Mouse (Mus musculus) splenic B cell, adult 2 months (primary cell): ENCODE data around the gene Ilk.
A peak's percentile ranks its signal among the peaks of the same experiment; 100 is the strongest.
"Not testable (repeated sequence)": the region's sequence is repeated elsewhere in the genome, so short reads cannot be mapped to it uniquely, and the experiment has no call there.

Experiments
- DNase-seq: peaks from one replicate; pipeline ENCODE4 v3.0.0-alpha.2; 2011; ENCODE audit warnings: low read depth, low spot score
- H3K27me3 ChIP-seq: 2 replicates; pipeline ENCODE4 v1.6.1; 2012; ENCODE audit warnings: mild to moderate bottlenecking, low read length, moderate library complexity, mixed read lengths; ENCODE audit not compliant: control insufficient read depth, poor library complexity, insufficient read depth, severe bottlenecking
- H3K36me3 ChIP-seq: 2 replicates; pipeline ENCODE4 v1.6.1; 2012; ENCODE audit warnings: mild to moderate bottlenecking, low read length, moderate library complexity, mixed read lengths; ENCODE audit not compliant: control insufficient read depth, poor library complexity, insufficient read depth, severe bottlenecking

The Ilk gene

GRCm38 (mm10) chr7:105736264-105736901 lies at the start of gene Ilk:
Gene Ilk (plus strand): TSS chr7:105736592.
- Histone ChIP-seq H3K27me3 (no peaks in the 10 kb centered on the region), H3K36me3 (peaks cover 6% of the 10 kb centered on the region)
- peak; percentile 94 for DNase-seq

- Histone ChIP-seq H3K36me3 (no peaks in the 10 kb centered on the region), H3K27me3 (no peaks in the 10 kb centered on the region)
- no peak for DNase-seq
These were observed 45.5 kb upstream of the Ilk start for GRCm38 (mm10) chr7:105690875-105691274.

- DNase-seq = no peak
- Histone ChIP-seq H3K36me3 (no peaks in the 10 kb centered on the region), H3K27me3 (no peaks in the 10 kb centered on the region)
These were observed 33.2 kb upstream of the Ilk start for GRCm38 (mm10) chr7:105703184-105703583.

- DNase-seq = no peak
- Histone ChIP-seq H3K27me3 (no peaks in the 10 kb centered on the region), H3K36me3 (no peaks in the 10 kb centered on the region)
These were observed 32.6 kb upstream of the Ilk start for GRCm38 (mm10) chr7:105703816-105704215.

- no peak for DNase-seq
- Histone ChIP-seq H3K27me3 (no peaks in the 10 kb centered on the region), H3K36me3 (no peaks in the 10 kb centered on the region)
These were observed 27.7 kb upstream of the Ilk start for GRCm38 (mm10) chr7:105708733-105709132.

- H3K27me3 ChIP-seq = no peaks in the 10 kb centered on the region
- H3K36me3 ChIP-seq = no peaks in the 10 kb centered on the region
- DNase-seq = no peak
These were observed 21.0 kb upstream of the Ilk start for GRCm38 (mm10) chr7:105715366-105715765.

GRCm38 (mm10) chr7:105721916-105722315 lies 14.5 kb upstream of the Ilk start:
- no peaks in the 10 kb centered on the region for H3K36me3 ChIP-seq
- no peaks in the 10 kb centered on the region for H3K27me3 ChIP-seq
- DNase-seq = no peak

GRCm38 (mm10) chr7:105726144-105726979 lies 10.0 kb upstream of the Ilk start:
- Histone ChIP-seq H3K36me3 (peaks cover 1% of the 10 kb centered on the region; the same call in 1 of the 2 replicates), H3K27me3 (no peaks in the 10 kb centered on the region)
- peak; percentile 80 for DNase-seq

GRCm38 (mm10) chr7:105726980-105727325 lies 9.4 kb upstream of the Ilk start:
- no peak for DNase-seq

GRCm38 (mm10) chr7:105728701-105729428 lies 7.5 kb upstream of the Ilk start:
- no peak for DNase-seq
- Histone ChIP-seq H3K36me3 (peaks cover 2% of the 10 kb centered on the region), H3K27me3 (no peaks in the 10 kb centered on the region)

More at GRCm38 (mm10) chr7:105726980-105727325, 9.4 kb upstream of the Ilk start:
- H3K36me3 ChIP-seq = peaks cover 1% of the 10 kb centered on the region
- H3K27me3 ChIP-seq = no peaks in the 10 kb centered on the region

GRCm38 (mm10) chr7:105733836-105734235 lies 2.6 kb upstream of the Ilk start:
- no peak for DNase-seq
- Histone ChIP-seq H3K27me3 (no peaks in the 10 kb centered on the region), H3K36me3 (peaks cover 5% of the 10 kb centered on the region)

GRCm38 (mm10) chr7:105734826-105735225 lies 1.6 kb upstream of the Ilk start:
- H3K36me3 ChIP-seq = peaks cover 5% of the 10 kb centered on the region
- no peaks in the 10 kb centered on the region for H3K27me3 ChIP-seq
- DNase-seq = no peak

GRCm38 (mm10) chr7:105735464-105735863 lies 928 bp upstream of the Ilk start:
- H3K27me3 ChIP-seq, H3K36me3 ChIP-seq: not testable (repeated sequence)
- peak; percentile 12 for DNase-seq

- Histone ChIP-seq H3K27me3 (no peaks in the 10 kb centered on the region), H3K36me3 (peaks cover 6% of the 10 kb centered on the region)
- DNase-seq = peak; percentile 33
These were observed 624 bp downstream of the Ilk start, which contains the start of gene Rrp8 for GRCm38 (mm10) chr7:105736911-105737521. Gene Rrp8 (minus strand): TSS chr7:105737385.
